Mouse (Mus musculus): Measurements from ENCODE around the gene Myzap.

The Myzap gene

DNA sequence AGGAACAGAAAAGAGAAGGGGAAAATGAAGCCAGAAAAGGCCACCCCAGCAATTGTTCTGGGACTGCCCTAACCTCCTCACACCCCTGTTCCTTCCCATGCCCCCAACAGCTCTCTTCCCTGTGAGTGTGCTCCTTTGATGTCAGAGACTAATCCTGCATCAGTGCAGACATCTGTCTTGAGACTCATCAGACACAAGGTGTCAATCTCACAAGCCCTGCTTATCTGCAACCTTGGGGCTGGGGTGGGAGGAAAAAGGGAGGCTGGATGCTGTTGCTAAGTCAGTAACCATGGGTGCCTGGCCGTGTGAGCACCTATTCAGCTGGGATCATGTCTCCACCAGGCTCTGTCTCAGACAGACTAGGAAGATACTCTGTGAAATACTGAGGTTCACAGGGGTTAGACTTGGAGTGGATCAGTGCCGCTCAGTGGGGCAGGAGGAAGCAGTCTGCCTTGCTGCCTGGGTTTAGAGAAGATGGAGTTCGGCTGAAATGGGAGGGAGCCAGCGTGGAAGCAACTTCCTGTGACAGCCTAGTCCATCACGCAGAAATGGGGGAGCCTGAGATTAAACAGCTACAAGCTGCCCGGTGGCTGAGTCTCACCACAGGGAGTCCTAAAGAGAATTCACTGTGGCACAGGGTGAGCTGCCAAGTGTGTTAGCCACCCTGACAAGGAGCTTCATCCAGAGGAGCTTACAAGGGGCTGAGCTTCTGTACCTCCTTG lies 12.9 kb upstream of the Myzap start:
- DNase-seq (ENCODE audit: low read depth, low spot score): no peak

DNA sequence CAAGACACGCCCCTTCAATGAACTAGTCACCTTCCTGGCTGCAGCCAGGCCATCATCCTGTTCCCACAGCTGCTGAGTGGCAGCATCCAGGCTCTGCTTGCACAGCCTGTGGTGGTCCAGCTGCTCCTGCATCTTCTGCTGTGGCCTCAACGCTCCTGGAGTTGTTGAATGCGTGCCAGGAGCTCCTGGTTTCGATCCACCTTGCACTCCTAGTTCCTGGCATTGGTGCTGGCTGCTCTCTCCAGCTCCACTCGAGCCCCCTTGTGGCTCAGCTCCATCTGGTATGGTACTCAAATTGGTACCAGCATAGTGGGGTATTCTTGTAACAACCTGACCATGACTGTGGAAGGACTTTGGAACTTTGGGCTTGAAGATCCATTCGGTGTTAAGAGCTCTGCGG lies 7.7 kb upstream of the Myzap start:
- DNase-seq (ENCODE audit: low read depth, low spot score): no peak

GRCm38 (mm10) chr9:71596888-71597287 lies 4.7 kb upstream of the Myzap start:
- DNase-seq (ENCODE audit: low read depth, low spot score): no peak

DNA sequence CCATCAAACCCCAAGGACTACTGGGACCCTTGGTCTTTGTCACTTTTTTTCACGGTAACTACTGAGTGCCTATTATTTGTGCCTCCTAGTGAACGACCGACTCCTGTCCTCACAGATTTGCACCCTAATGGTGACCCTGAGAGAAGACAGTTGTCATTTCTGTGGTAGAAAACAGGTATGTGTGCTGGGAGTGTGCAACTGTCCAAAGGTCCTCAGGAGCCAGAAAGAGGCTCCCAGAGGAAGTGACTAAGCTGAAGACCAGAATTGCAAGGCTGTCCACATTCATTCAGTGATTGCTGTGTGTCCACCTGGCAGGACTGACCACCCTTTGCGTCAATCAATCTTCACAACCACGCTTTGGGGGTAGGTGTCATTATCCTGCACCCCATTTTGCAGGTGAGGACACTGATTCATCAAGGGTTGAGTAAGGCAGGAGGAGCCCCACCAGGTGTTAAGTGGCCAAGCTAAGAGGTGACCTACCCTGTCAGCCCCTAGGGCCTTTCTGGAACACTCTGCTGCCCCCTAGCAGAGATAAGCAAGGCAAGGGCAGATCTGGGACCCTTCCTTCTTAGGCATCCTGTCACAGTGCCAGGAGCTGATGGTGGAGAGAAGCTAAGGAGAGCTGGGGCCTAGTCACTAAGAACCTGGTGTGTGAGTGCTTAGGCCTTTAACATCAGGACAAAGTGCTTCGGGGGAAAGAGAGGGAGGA lies 571 bp upstream of the Myzap start:
- no peak for DNase-seq (ENCODE audit: low read depth, low spot score)

- DNase-seq (ENCODE audit: low read depth, low spot score): no peak
These were observed 1.1 kb downstream of the Myzap start for GRCm38 (mm10) chr9:71591106-71591505.

- DNase-seq (ENCODE audit: low read depth, low spot score): no peak
These were observed 2.4 kb downstream of the Myzap start for GRCm38 (mm10) chr9:71589771-71590170.

- no peak for DNase-seq (ENCODE audit: low read depth, low spot score)
These were observed 3.1 kb downstream of the Myzap start for GRCm38 (mm10) chr9:71588930-71589592.

DNA sequence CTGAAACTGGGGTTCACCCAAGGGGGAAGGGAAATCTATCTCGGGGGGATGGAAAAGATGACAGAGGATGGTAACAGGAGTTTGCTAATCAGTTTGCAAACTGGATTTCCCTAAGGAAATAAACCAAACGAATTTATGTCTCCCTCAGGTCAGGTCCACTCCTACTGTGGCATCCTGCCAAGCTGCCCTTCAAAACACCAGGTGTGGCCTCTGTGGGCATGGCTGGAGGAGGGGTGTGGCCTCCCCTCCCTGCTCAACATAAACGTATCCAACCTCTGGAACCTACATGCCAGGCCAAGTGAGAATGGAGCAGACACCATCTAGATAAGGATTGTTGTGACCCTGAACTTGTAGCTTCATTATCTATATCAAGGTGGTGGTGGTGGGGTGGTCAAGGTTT lies 5.8 kb downstream of the Myzap start:
- DNase-seq (ENCODE audit: low read depth, low spot score): no peak

DNA sequence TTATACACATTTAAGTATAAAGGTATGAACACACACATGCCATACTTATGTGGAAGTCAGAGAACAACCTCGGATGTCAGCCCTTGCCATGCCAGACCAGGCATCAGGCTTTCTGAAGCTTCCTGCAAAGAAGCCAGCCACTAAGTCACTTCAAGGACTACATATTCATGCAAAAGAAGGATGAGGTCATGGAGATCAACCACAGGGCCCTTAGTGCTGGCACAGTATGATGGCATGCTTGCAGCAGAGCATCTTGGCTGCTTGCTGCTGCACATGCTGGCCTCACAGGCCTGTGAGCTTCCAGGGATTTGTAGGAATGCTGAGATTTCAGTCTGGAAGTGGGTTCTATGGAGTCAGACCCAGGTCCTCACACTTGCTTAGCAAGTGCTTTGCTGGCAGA lies 9.4 kb downstream of the Myzap start:
- no peak for DNase-seq (ENCODE audit: low read depth, low spot score)

GRCm38 (mm10) chr9:71578896-71579564 lies 13.1 kb downstream of the Myzap start:
- DNase-seq (ENCODE audit: low read depth, low spot score): no peak

GRCm38 (mm10) chr9:71574440-71574839 lies 17.7 kb downstream of the Myzap start:
- no peak for DNase-seq (ENCODE audit: low read depth, low spot score)

DNA sequence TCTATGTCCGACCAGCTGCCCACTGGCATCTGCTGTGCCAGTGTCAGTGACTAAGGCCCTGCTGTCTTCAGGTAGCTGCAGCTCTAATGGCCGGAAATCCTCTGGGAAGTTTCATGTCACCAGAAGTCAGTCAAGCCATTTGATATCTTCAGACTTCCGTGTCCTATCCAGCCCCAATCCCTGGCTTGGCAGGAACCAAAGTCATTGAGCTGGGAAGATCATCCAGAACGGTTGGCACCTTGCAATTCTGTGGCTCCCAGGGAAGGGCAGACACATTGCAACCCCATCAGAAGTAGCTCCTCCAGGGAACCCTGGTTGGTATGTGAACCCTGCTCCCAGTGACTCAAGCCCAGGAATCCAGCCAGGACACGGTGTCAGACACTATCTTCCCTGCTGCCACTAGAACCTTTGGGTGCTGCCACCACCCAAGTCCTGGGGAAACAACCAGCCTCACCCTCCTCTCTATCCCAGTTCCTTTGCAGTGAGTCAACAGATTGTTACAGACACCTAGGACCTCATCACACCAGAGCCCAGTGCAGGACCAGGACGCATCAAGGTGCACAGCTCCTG lies 18.3 kb downstream of the Myzap start:
- no peak for DNase-seq (ENCODE audit: low read depth, low spot score)

GRCm38 (mm10) chr9:71571150-71571633 lies 21.0 kb downstream of the Myzap start:
- DNase-seq (ENCODE audit: low read depth, low spot score): no peak

DNA sequence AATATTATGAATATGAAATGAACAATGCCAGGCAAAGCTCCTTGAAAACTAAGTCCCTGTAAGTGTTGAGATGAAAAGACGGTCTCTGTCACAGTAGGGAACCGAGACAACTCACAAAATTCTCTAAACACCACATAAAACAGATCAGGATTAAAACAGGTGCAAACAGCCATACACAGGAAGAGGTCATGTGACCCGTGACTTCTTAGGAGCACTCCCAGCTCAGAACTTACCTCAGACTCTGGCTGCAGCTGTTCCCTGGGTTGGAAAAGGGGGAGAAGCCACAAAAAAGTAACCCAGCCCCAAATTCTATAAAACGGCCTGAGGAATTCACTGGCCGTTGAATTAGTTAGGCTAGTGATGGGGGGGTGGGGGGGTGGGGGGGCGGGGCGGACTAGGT lies 22.0 kb downstream of the Myzap start:
- DNase-seq (ENCODE audit: low read depth, low spot score): no peak

- DNase-seq (ENCODE audit: low read depth, low spot score): no peak
These were observed 23.7 kb downstream of the Myzap start for GRCm38 (mm10) chr9:71568323-71568942.

- DNase-seq (ENCODE audit: low read depth, low spot score): no peak
These were observed 24.8 kb downstream of the Myzap start for GRCm38 (mm10) chr9:71567391-71567790.

DNA sequence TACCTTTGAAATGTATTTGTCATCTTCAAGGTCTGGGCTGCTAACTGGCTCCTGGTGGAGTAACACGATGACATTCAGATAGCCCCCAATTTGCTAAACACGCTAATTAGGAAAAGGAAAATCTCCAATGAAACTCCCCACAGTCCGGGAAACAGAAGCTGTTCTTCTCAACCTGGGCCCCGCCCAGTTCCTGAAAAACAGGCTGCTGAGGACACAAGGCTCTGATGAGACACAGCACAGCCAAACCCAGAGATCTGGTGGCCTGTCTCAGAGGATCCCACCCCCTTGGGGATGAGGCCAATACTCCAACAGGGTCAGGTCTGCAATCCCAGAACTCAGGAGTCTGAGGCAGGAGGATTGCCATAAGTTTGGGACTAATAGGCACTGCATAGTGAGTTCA lies 25.4 kb downstream of the Myzap start:
- DNase-seq (ENCODE audit: low read depth, low spot score): no peak

DNA sequence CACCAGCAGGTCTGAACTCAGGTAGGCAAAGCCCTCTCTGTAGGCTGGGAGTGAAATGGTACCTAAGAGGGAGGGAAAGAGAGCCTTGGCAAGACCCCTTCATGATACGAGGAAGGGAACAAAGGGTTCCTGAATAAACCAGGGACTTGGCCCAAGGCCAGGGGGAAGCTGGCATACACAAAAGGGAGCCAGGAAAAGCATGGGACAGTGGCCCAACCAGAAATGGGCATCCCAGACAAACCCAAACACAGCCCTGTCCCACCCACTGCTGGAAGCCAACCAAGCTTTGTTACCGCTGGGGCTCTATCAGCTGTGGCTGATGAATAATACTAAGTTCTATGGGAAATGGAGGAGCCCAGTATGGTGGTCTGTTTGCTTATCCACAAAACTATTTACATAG lies 34.4 kb downstream of the Myzap start:
- no peak for DNase-seq (ENCODE audit: low read depth, low spot score)

- DNase-seq (ENCODE audit: low read depth, low spot score): no peak
These were observed 38.2 kb downstream of the Myzap start for GRCm38 (mm10) chr9:71554001-71554400.

- no peak for DNase-seq (ENCODE audit: low read depth, low spot score)
These were observed 42.0 kb downstream of the Myzap start for GRCm38 (mm10) chr9:71550176-71550575.

GRCm38 (mm10) chr9:71547704-71548275 lies 44.4 kb downstream of the Myzap start:
- no peak for DNase-seq (ENCODE audit: low read depth, low spot score)

Measured in retina, adult 2 months (tissue).